Mouse (Mus musculus) kidney, adult 2 months (tissue): Measurements from ENCODE around the gene Slain2. TPM values are rescaled to one million over a fixed set of nuclear protein-coding genes. Genes with fewer than 3 reads are reported as not detected.
A peak's percentile ranks its signal among the peaks of the same experiment; 100 is the strongest.
"Not testable (repeated sequence)": the region's sequence is repeated elsewhere in the genome, so short reads cannot be mapped to it uniquely, and the experiment has no call there.

ENCODE experiments used
- DNase-seq: peaks from one replicate; pipeline ENCODE4 v3.0.0; 2021
- H3K27ac ChIP-seq: fragments of 200-500 bp; 2 replicates; pipeline ENCODE4 v1.5.1; 2012; ENCODE audit warnings: low read depth, low read length, control low read depth, inconsistent platforms; ENCODE audit not compliant: insufficient read depth
- H3K27me3 ChIP-seq: fragments of 200-500 bp; replicated peaks from 2 replicates; pipeline ENCODE4 v1.6.1; 2012; ENCODE audit warnings: mild to moderate bottlenecking, moderate library complexity, low read length, inconsistent platforms; ENCODE audit not compliant: control insufficient read depth, insufficient read depth
- H3K36me3 ChIP-seq: fragments of 200-500 bp; 2 replicates; pipeline ENCODE4 v1.6.1; 2012; ENCODE audit warnings: mild to moderate bottlenecking, moderate library complexity, low read length, inconsistent platforms; ENCODE audit not compliant: control insufficient read depth, insufficient read depth
- H3K4me1 ChIP-seq: fragments of 200-500 bp; 2 replicates; pipeline ENCODE4 v1.6.1; 2011; ENCODE audit warnings: low read length; ENCODE audit not compliant: control insufficient read depth, insufficient read depth
- H3K4me3 ChIP-seq: fragments of 200-500 bp; 2 replicates; pipeline ENCODE4 v1.5.1; 2011; ENCODE audit warnings: mild to moderate bottlenecking, low read depth, low read length, control low read depth; ENCODE audit not compliant: insufficient read depth
- CTCF ChIP-seq: fragments of 200-500 bp; conservative IDR thresholded peaks from 2 replicates; pipeline ENCODE4 v1.5.1; 2011; ENCODE audit warnings: low read depth, mild to moderate bottlenecking, control low read depth, low read length, moderate library complexity, mixed read lengths; ENCODE audit not compliant: insufficient read depth, insufficient read length
- POLR2A ChIP-seq: fragments of 200-500 bp; IDR thresholded peaks from one replicate; pipeline ENCODE4 v1.6.1; 2011; ENCODE audit warnings: low read depth, low read length, control low read depth
- WGBS: fragments of 180-500 bp; shearing (Covaris S2); methylation state at CpG from one replicate; pipeline ENCODE4 v1.1.7; 2018; 5-methylcytosine and 5-hydroxymethylcytosine counted together
- polyA plus RNA-seq: library from polyadenylated mRNA; depleted of rRNA; stranded (reverse); fragments of >200 nt; gene quantifications from 2 replicates; pipeline ENCODE4 v1.2.3, GENCODE M21; 2012

Slain2 gene
- polyA plus RNA-seq, 1 experiment = 24.3 TPM

GRCm38 (mm10) chr5:72927074-72927473 lies 13.0 kb downstream of the Slain2 start:
- H3K4me3 ChIP-seq = no peak overlapping the region
- no peaks in the 10 kb centered on the region for H3K36me3 ChIP-seq
- peak overlapping the region; percentile 22; the same call in 1 of the 2 replicates for H3K27ac ChIP-seq
- TF ChIP-seq CTCF (no peak), POLR2A (no peak)
- peaks cover 7% of the 10 kb centered on the region; the same call in 1 of the 2 replicates for H3K4me1 ChIP-seq
- no peak for DNase-seq
- no peaks in the 10 kb centered on the region for H3K27me3 ChIP-seq

- DNase-seq = no peak
- Histone ChIP-seq H3K36me3 (no peaks in the 10 kb centered on the region), H3K4me3 (no peak overlapping the region), H3K4me1 (peaks cover 2% of the 10 kb centered on the region; the same call in 1 of the 2 replicates), H3K27me3 (no peaks in the 10 kb centered on the region), H3K27ac (no peak overlapping the region)
- 97% methylated on average over 17 of the region's 17 CpGs for WGBS
- no peak for TF ChIP-seq POLR2A
These were observed 19.0 kb downstream of the Slain2 start for GRCm38 (mm10) chr5:72933026-72933675.

- DNase-seq, H3K36me3 ChIP-seq, H3K4me3 ChIP-seq, H3K27ac ChIP-seq, H3K4me1 ChIP-seq, H3K27me3 ChIP-seq: not testable (repeated sequence)
- WGBS = 95% methylated on average over 3 of the region's 3 CpGs
These were observed 24.3 kb downstream of the Slain2 start for GRCm38 (mm10) chr5:72938421-72938820.

DNA sequence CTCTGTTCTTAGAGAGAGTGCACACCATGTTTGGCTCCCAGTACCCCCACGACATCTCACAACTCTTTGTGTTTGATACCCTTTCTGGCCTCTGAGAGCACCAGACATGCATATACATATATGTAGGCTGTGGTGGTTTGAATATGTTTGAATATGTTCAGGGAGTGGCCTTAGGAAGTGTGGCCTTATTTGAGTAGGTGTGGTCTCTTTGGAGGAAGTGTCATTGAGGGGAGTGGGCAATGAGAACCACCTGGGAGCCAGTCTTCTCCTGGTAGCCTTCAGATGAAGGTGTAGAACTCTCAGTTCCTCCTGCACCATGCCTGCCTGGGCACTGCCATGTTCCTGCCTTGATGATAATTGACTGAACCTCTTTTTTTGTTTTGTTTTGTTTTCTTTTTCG lies 25.2 kb downstream of the Slain2 start:
- Histone ChIP-seq H3K36me3 (no peaks in the 10 kb centered on the region; the same call in 1 of the 2 replicates), H3K27ac (no peak overlapping the region), H3K27me3 (no peaks in the 10 kb centered on the region), H3K4me1 (no peaks in the 10 kb centered on the region), H3K4me3 (no peak overlapping the region)
- TF ChIP-seq CTCF (no peak), POLR2A (no peak)
- DNase-seq = no peak
- WGBS = 97% methylated on average over 2 of the region's 2 CpGs

- Histone ChIP-seq H3K36me3 (no peaks in the 10 kb centered on the region; the same call in 1 of the 2 replicates), H3K27me3 (no peaks in the 10 kb centered on the region), H3K4me3 (no peak overlapping the region), H3K4me1 (no peaks in the 10 kb centered on the region), H3K27ac (no peak overlapping the region)
- DNase-seq = no peak
- 90% methylated on average over 5 of the region's 5 CpGs for WGBS
- no peak for TF ChIP-seq CTCF
- no peak for TF ChIP-seq POLR2A
These were observed 26.9 kb downstream of the Slain2 start for GRCm38 (mm10) chr5:72940906-72941432.

DNA sequence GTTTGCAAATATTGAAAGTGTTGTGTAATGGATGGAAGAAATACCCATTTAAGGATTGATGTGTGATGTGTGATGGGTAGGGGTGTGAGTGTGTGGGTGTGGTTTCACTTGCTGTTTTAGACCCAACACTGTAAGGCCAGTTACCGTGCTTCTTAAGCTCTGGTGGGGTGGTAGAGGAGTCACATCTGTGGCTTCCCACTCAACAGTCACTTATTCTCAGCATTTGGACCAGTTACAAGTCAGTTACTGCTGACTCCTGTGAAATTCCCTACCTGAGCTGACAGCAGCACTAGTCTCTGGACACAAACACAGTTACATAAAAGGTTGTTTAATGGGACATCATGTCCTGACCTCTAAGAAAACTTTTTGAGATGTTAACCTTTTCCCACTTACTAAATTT lies 34.0 kb downstream of the Slain2 start:
- peaks cover 13% of the 10 kb centered on the region; the same call in 1 of the 2 replicates for H3K4me1 ChIP-seq
- 49% methylated on average over 1 of the region's 1 CpGs for WGBS
- TF ChIP-seq CTCF = no peak
- no peak for TF ChIP-seq POLR2A
- H3K36me3 ChIP-seq = no peaks in the 10 kb centered on the region
- H3K4me3 ChIP-seq = no peak overlapping the region
- peak overlapping the region; percentile 65 for H3K27ac ChIP-seq
- peak; percentile 86 for DNase-seq
- no peaks in the 10 kb centered on the region for H3K27me3 ChIP-seq

GRCm38 (mm10) chr5:72950252-72950651 lies 36.1 kb downstream of the Slain2 start:
- H3K4me1 ChIP-seq = peaks cover 13% of the 10 kb centered on the region; the same call in 1 of the 2 replicates

More at GRCm38 (mm10) chr5:72950252-72950651, 36.1 kb downstream of the Slain2 start:
- no peaks in the 10 kb centered on the region for H3K27me3 ChIP-seq
- no peak overlapping the region for H3K27ac ChIP-seq
- DNase-seq = no peak
- WGBS = 89% methylated on average over 2 of the region's 2 CpGs
- no peaks in the 10 kb centered on the region for H3K36me3 ChIP-seq
- H3K4me3 ChIP-seq = no peak overlapping the region
- TF ChIP-seq CTCF (no peak), POLR2A (no peak)
